Mouse (Mus musculus) B cell, adult 62 days (primary cell): ENCODE data around the gene Cd80. TPM values are rescaled to one million over a fixed set of nuclear protein-coding genes. Genes with fewer than 3 reads are reported as not detected.

Source experiments
- total RNA-seq: library from RNA; stranded (reverse); gene quantifications from 4 replicates; pipeline ENCODE4 v1.2.4, GENCODE M21; 2023

Gene Cd80
- 1.4 to 2.6 TPM (median 1.7 TPM) in 4 replicates for total RNA-seq

DNA sequence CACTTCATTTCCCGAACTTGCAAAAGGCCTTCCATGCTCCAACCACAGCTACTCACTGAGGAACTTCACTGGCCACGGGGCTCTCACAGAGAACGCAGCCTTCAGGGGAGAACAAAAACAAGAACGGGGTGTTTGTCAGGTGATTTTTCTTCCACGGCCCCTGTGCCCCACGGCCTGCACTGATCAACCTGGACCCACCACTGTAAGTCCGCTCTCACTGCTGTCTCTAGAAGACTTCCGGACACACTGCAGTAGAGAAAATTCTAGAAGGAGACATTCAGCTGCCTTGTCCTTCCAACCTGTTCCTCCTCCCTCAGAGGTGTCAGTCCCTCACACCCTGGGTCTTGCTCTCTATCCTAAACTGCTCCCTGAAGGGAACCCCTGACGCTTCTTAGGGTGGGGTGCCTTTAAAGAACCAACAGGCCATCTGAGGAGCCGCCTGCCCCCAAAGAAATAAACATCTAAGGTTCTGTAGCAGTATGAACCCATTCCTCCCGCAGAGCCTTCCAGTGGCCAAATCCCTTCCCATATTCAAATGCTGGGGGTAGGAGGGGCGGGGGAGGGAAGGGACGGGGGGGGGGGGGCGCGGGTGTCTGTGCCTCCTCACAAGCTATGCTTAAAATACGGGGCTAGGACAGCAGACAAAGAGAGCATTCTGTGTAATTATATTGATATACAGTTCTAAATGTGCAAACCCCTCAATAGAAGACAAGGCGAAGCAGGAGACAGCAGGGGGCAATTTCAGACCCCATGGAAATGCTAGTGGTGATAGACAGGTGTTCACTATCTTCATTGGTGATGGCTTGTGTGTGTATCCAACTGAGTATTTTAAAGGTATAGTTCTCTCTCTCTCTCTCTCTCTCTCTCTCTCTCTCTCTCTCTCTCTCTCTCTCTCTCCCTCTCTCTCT lies at the start of gene Cd80:
Gene Cd80, plus strand, starts transcription at position 51 of the 908 bp plus-strand sequence.

DNA sequence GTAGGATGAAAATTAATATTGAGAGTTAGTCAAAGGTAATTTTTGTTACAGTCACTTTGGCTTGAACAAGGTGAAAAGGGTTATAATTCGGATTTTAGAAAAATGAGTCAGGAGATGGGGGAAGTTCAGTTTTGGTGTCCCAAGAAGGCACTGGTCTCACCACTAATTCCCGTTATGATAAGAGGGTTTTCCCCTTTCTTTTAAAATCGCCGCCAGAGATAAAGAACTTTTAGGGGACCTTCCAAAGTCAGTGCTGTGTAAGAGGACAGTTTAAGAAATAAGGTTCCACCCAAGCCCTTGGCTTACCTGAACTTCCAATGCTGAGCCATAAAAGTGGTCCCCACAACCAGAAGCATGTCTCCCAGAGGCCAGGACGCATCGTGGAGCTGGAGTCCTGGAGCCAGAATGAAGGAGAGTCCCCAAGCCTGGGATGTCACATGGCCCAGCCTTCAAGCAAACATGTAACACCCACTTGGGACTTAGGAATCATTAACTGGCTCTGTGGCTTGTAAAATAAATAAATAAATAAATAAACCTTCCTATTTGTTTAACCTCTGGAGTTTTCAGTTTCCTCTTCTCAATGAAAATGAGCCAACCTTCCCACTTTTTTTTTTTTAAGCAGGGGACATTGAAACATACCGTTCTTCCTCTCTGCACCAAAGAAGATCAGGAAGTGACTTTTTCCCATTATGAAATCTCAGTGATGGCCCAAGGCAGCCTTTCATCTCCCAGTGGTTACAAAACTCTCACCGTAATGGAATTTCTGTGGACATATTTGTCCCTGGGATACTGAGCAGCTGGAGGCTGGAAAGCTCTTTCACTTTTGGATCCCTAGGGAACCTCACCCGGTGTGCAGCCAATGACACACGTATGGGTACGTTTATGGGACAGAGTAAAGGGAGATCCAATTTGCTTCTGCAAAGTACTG lies 22.6 kb upstream of the Cd80 start, which contains the start of gene Pla1a:
Gene Pla1a, minus strand, starts transcription at position 648 of the 928 bp plus-strand sequence.

DNA sequence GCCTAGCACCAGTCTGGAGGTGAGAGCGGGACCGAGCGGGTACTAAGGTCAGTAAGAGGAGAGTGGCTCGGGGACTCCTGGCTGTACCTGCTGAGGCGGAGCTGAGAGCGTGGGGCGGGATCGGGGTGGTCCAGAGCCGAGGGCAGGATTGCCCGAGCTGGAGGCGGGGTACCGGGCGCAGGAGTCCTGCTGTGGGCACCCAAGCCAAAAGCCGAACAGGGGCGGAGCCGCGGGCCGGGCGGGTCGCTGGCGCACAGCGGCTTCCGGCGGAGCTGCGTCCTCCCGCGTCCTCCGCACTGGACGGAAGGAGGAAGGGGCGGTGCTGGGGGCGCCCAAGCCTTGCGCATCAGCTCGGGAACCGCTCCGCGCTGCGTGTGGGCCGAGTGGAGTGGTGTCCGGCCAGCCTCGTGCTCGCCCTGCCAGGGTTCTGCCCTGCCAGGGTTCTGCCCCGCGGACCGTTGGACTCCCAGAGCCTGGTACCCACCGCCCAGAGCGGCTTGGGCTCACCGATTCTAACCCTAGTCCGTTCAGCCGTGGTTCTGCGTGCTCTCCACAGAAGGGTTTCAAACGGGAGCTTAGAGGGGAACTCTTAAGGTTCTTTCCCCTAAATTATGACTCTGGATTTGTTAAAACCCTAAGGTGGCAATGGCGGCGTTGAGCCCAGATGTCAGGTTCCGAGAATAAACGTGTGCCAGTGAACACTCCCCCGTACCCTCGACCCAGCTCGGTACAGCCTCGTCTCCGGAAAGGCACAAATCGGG lies 2.7 kb upstream of the Cd80 start, which contains the start of gene Adprh:
Gene Adprh, minus strand, starts transcription at position 262 of the 761 bp plus-strand sequence.

GRCm38 (mm10) chr16:38522129-38523084 lies 67.0 kb downstream of the Cd80 start, which contains the start of gene Timmdc1:
Gene Timmdc1 (minus strand): TSS chr16:38522663.

Other genes starting within 250 kb of the Cd80 start
- not detected in 4 replicates for gene Nr1i2, start 160.7 kb upstream of the Cd80 start, total RNA-seq
- 0.30 TPM in 1 of 4 replicates, not detected in the others for gene Maats1, start 113.4 kb upstream of the Cd80 start, total RNA-seq
- 68.1 to 84.3 TPM (median 77.1 TPM) in 4 replicates for gene Cox17, start 108.6 kb upstream of the Cd80 start, total RNA-seq
- 1.8 TPM in 1 of 4 replicates, not detected in the others for gene Gm21987, start 108.5 kb upstream of the Cd80 start, total RNA-seq
- 0.35 to 0.53 TPM in 2 of 4 replicates, not detected in the others for gene Popdc2, start 93.4 kb upstream of the Cd80 start, total RNA-seq
- not detected in 4 replicates for gene Pla1a, start 22.4 kb upstream of the Cd80 start, total RNA-seq
- gene Adprh, start 2.9 kb upstream of the Cd80 start, total RNA-seq, result 25.9 to 32.5 TPM (median 27.8 TPM) in 4 replicates
- 17.6 to 21.6 TPM (median 19.5 TPM) in 4 replicates for gene Timmdc1, start 67.1 kb downstream of the Cd80 start, total RNA-seq
- gene Poglut1, start 94.7 kb downstream of the Cd80 start, total RNA-seq, result 16.7 to 27.5 TPM (median 24.9 TPM) in 4 replicates
- gene Tmem39a, start 103.1 kb downstream of the Cd80 start, total RNA-seq, result 49.9 to 65.0 TPM (median 59.6 TPM) in 4 replicates